Mouse (Mus musculus): ENCODE results near the gene Dync2li1. TPM values are rescaled to one million over a fixed set of nuclear protein-coding genes. Genes with fewer than 3 reads are reported as not detected.

Gene Dync2li1
- total RNA-seq, 1 experiment from 2014 or later: 8.3 TPM

DNA sequence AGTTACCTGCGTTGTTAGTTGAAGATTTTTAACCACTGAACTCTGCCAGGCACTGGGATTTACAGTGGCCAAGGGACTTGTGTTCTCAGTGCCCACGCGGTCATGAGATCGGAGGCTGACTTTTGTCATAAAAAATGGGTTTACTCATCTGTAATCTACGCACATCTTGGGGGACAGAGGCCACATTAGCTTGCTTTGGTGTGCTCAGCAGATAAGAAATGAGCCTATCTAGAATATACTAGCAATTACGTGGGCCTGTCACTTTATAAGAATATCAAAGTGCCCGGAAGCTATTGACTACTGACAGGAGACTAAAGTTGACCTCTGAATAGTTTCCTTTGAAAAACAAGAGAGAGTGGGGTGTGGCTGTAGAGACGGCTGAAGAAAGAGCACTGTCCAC lies 32.7 kb downstream of the Dync2li1 start:
- no peak for ATAC-seq (replicated peaks in 1 of 2; ENCODE audit: insufficient read depth in 1 of 2, low FRiP score in 2 of 2, low TSS enrichment in 1 of 2, low read depth in 1 of 2, poor library complexity in 2 of 2, severe bottlenecking in 2 of 2)

DNA sequence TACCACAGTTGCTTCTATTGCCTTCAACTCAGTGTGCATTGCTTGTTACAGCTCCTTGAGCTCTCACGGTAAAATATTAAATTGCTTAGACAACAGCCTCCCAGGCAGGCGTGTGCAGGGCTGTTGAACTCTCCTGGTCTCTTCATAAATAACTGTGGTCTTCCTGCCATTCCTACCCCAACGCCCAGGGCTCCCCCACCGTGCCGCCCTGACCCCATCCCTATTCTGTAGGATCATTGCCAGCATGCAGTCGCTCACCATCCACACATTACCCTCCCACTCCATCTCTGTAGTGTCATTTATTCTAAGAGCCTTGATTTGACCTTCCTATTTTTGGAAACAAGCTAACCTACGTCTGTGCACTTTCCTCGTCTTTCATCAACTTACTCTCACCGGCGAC lies 38.8 kb downstream of the Dync2li1 start:
- ATAC-seq (replicated peaks in 1 of 2; ENCODE audit: insufficient read depth in 1 of 2, low FRiP score in 2 of 2, low TSS enrichment in 1 of 2, low read depth in 1 of 2, poor library complexity in 2 of 2, severe bottlenecking in 2 of 2): no peak

DNA sequence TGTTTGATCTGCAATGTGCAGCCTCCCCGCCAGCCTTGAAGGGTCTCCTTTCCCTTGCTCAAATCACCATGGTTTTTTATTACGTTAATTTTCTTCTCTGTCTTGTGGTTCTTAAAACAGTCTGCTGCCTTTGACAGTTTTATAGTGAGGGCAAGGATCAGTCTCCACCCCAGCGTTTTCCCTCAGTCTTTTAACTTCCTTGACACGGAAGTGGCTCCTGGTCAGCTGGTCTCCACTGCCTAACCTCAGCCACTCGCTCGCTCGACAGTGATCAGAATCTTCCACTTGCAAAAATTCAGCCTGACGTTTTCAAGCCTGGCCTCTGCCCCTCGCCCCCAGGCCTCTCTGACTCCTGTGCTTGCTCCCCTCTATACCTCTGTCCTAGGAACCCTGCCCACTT lies 39.4 kb downstream of the Dync2li1 start:
- 0 out of 4 replicates have a peak, but pooled peaks of 1 of the 2 experiments have one; percentile 38 for ATAC-seq (replicated peaks in 1 of 2; ENCODE audit: insufficient read depth in 1 of 2, low FRiP score in 2 of 2, low TSS enrichment in 1 of 2, low read depth in 1 of 2, poor library complexity in 2 of 2, severe bottlenecking in 2 of 2)

DNA sequence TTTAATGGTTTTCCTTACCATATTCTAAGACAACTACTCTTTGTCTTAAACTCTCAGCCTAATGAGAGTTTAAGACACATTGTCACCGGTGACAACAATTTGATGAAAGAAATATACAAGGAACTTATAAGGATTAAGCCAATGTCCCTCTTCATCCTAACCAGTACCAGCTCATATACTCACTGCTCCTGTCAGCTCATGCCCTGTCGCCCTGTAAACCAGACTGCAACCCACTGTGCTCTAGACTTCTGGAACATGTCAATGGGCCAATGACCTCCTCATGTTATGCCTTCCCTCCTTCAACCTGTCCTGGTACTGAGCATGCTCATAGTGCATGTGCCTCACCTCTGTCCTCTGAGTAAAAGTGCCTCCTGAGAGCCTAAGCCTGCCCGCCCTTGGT lies 41.6 kb downstream of the Dync2li1 start:
- no peak for ATAC-seq (replicated peaks in 1 of 2; ENCODE audit: insufficient read depth in 1 of 2, low FRiP score in 2 of 2, low TSS enrichment in 1 of 2, low read depth in 1 of 2, poor library complexity in 2 of 2, severe bottlenecking in 2 of 2)

DNA sequence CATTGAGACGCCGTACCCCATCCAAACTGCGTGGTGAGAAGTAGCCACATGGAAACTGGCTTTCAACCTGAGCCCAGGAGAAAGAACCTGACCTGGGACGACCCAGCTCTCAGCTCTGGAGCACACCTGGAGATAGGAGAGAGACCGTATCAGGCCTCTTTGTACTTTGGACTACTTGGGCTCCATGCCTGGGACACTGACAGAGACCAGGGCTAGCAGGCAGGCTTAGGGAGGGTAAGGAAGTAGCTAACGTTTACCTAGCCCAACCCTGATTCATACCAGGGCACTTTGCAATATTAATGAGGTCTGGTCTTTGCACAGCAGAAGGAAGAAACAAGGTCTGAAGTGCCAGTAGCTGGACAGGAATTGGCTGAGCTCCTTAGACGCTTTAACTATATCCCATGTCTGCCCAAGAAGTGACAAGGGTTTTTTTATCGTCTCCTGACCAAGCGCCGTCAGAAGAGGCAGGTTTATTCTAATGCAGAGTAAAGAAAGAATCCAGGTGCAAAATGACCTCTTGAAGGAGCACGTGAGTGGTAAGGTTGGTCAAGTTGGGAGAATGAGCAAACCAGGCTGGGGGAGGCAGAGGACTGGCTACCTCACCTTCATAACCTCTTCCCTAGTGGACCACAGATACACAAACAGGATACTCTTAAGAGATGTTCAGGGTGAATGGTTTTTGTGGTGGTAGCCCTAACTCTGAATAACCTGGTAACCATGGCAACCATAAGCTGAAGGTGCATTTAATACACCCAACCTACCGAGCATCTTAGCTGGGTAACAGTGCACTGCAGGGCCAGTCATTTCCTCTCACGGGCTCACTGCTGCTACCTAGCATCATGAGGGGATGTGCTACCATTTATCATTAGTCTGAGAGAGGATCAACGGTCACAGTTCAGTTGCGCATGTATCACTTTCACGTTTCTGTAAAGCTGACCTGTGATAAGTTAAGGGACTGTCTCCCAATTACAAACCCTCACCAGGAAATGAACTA lies 46.4 kb downstream of the Dync2li1 start:
- ATAC-seq (replicated peaks in 1 of 2; ENCODE audit: insufficient read depth in 1 of 2, low FRiP score in 2 of 2, low TSS enrichment in 1 of 2, low read depth in 1 of 2, poor library complexity in 2 of 2, severe bottlenecking in 2 of 2): no peak

DNA sequence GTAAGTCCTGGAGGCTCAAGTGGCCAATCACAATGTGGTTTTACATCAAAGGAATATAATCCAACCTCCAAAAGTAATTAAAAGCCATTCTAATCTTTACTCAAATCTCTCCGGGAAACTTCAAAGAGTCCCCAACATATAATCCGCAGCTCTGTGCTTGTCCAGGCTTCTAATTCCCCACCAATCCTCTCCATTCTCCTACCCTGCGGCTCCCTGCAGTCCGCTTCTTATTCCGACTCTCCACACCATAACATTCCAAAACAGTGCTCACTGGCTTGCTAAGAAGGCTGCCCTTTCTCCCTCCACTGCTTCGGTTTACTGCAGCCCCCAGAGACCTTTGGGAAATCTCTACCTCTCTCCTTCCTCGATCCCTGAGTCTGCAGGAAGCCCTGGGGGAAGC lies 47.8 kb downstream of the Dync2li1 start:
- no peak for ATAC-seq (replicated peaks in 1 of 2; ENCODE audit: insufficient read depth in 1 of 2, low FRiP score in 2 of 2, low TSS enrichment in 1 of 2, low read depth in 1 of 2, poor library complexity in 2 of 2, severe bottlenecking in 2 of 2)

DNA sequence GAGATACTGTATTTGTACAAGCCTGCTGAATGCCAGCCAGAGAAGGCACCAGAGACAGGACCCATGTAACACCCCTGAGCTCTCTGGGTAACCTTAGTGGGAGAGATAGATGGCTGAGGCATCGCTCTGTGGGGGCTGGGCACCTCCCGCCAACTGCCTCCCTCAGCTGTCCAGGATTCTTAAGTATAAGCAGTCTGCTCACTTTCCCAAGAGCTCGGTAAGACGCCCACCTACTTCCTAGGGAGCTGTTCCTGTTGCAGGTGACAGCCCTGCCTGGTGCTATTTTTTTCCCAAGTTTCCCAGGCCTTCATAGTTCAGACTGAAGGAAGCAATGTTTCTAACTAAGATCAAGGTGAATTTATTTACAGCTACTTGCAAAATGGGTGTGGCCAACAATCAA lies 48.9 kb downstream of the Dync2li1 start:
- ATAC-seq (replicated peaks in 1 of 2; ENCODE audit: insufficient read depth in 1 of 2, low FRiP score in 2 of 2, low TSS enrichment in 1 of 2, low read depth in 1 of 2, poor library complexity in 2 of 2, severe bottlenecking in 2 of 2): no peak

DNA sequence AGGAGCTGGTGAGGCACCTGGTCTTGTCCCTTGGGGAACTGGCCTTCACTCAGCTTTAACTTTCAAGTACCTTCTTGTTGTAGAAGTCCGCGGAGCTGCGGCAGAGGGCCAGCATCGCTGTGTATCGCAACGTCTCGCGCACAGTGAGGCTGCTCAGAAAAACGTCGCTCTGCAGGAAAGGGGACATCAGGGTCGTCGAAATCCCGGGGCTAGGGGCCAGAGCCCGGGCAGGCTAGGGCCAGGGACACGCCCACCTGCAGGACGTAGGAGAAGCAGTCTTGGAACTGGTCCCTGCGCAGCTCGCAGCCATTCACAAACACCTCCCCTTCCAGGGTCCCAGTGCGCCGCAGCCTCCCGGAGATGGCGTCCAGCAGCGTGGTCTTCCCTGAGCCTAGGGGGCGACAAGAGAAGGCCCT lies 49.7 kb downstream of the Dync2li1 start, which contains the start of gene Abcg8:
Abcg8 (plus strand) TSS at position 352 of the 416 bp plus-strand sequence.
- ATAC-seq (replicated peaks in 1 of 2; ENCODE audit: insufficient read depth in 1 of 2, low FRiP score in 2 of 2, low TSS enrichment in 1 of 2, low read depth in 1 of 2, poor library complexity in 2 of 2, severe bottlenecking in 2 of 2): peak in 1 of 2 experiments; percentile 26; a peak in 1 of 4 replicates

DNA sequence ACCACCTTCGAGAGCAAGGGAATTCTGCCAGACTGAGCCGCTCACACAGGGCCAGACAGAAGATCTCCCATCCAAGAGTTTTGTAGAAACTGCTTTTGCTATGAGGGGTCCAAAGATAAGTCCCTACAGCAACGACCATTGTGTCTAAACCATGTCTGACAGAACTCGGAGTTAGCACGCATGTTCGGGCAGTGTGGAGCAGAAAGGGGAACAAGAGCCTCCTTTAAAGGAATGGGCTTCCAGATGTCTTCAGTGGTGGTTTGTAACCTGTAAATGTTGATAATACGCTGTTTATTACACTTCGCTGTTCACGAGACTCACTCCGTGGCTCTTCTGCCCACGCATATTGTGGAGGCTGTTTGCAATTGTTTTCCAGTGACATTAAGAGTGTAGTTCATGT lies 51.3 kb downstream of the Dync2li1 start:
- peak in 1 of 2 experiments; percentile 20; a peak in 1 of 4 replicates for ATAC-seq (replicated peaks in 1 of 2; ENCODE audit: insufficient read depth in 1 of 2, low FRiP score in 2 of 2, low TSS enrichment in 1 of 2, low read depth in 1 of 2, poor library complexity in 2 of 2, severe bottlenecking in 2 of 2)

DNA sequence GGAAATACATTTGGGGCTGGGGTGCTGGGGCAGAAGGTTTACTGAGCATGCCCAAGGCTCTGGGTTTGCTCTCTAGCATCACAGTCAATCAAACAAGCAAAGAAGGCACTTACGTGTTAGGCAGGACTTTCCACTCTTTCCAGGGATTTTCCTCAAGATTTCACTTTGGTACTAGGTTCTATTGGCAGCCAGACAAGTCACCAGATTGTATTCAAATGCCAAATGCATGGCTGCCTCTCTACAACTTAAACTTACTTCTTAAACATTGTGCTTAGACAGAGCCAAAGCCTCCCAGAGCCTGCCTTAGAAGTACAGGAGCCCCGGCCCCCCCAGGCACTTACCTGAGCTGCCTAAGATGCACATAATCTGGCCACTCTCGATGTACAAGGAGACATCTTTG lies 55.4 kb downstream of the Dync2li1 start:
- ATAC-seq (replicated peaks in 1 of 2; ENCODE audit: insufficient read depth in 1 of 2, low FRiP score in 2 of 2, low TSS enrichment in 1 of 2, low read depth in 1 of 2, poor library complexity in 2 of 2, severe bottlenecking in 2 of 2): no peak

DNA sequence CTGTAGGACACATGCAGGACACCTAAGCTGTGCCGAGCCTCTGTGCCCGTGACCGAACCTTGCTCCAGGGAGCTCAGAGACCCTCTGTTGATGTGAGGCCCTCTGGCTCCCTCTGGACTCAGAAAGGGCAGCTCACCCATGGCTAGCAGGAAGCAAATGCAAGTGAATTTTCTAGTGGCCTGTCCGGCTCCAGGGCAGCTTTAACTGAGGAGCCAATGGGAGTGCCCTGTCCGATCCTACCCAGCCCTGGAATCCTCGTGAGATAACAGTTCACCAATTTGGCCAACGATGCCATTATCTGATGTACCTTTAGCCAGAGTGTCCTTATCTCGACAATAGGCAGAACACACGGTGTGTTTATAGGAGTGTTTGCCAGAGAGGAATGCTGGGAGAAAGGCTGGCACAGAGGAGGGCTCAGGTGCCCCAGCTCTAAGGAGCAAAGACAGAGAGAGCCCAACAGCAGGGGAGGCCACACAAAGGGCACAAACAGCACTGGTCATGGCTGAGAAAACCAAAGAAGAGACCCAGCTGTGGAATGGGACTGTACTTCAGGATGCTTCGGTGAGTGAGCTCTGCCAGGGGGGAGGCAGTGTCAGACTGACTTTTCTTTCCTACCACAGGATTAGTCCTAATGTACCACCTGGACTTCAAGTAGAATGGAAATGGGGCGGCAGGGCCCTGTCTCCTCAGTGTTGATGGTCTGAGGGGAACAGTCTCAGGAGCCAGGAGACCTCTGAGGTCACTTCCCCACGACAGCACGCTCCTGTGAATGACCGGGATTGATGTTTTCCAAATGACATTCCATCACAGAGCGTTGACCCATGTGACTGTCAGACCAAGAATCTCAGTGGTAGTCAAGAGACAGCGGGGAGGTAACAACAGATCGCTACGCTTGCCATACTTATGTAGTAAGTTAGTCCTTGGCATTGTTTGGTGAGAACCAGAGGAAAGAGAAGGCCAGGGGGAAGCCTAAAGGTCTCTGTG lies 56.7 kb downstream of the Dync2li1 start, which contains the start of gene Abcg5:
Abcg5 (minus strand) TSS at position 278 of the 984 bp plus-strand sequence.
- no peak for ATAC-seq (replicated peaks in 1 of 2; ENCODE audit: insufficient read depth in 1 of 2, low FRiP score in 2 of 2, low TSS enrichment in 1 of 2, low read depth in 1 of 2, poor library complexity in 2 of 2, severe bottlenecking in 2 of 2)

DNA sequence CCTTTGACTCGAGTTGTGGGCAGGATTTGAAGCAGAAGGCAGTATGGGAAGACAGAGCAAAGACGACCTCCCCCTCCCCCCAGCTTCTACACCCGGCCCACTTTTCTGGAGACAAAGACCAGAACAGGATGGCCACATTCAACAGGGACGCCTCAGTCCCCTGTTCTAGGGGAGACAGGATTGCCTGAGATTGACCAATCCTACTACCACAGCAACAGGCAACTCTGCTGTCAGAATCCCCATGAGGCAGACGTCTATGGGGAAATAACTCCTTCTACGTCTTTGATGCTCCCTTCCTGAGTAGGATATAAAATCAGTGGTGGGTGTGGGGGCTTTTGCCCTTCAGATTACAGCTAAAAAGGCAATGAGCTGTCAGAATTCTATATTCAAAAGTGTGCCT lies 58.0 kb downstream of the Dync2li1 start:
- ATAC-seq (replicated peaks in 1 of 2; ENCODE audit: insufficient read depth in 1 of 2, low FRiP score in 2 of 2, low TSS enrichment in 1 of 2, low read depth in 1 of 2, poor library complexity in 2 of 2, severe bottlenecking in 2 of 2): no peak

DNA sequence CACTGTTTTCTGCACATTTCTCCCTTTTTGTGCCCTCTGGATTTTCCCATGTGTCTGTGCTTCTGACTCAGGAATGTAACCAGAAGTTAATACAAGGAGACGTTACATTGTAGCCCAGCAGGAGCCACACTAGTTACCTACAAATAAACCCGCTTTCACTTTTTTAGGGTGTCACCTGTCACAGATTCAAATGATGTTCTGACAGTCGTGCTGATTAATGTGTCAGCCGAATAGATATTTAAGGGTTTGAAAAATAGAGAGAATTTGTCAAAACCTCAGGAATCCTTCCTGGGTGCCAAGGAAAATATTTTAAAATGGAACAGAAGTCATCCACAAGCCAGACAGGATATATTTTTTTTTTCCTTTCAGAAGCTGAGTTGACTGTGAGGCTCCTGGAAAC lies 59.0 kb downstream of the Dync2li1 start:
- ATAC-seq (replicated peaks in 1 of 2; ENCODE audit: insufficient read depth in 1 of 2, low FRiP score in 2 of 2, low TSS enrichment in 1 of 2, low read depth in 1 of 2, poor library complexity in 2 of 2, severe bottlenecking in 2 of 2): no peak

DNA sequence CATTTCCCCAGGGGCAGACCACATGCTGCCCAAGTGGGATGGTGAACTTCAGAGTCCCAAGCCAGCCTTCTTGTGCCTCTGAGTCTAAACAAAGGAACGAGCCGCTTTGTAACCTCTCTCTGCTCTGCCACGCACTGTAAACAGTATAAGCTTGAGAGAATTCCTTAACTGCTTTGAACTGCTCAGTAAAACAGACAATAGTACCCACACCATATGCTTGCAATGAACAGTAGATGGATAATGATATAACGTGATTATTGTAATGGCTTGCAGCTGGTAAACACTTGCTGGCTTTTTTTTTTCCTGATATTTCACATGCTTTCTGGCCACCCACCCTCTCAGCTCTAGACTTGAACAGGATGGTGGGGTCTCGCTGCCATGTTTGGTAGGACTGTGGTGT lies 61.7 kb downstream of the Dync2li1 start:
- ATAC-seq (replicated peaks in 1 of 2; ENCODE audit: insufficient read depth in 1 of 2, low FRiP score in 2 of 2, low TSS enrichment in 1 of 2, low read depth in 1 of 2, poor library complexity in 2 of 2, severe bottlenecking in 2 of 2): no peak

DNA sequence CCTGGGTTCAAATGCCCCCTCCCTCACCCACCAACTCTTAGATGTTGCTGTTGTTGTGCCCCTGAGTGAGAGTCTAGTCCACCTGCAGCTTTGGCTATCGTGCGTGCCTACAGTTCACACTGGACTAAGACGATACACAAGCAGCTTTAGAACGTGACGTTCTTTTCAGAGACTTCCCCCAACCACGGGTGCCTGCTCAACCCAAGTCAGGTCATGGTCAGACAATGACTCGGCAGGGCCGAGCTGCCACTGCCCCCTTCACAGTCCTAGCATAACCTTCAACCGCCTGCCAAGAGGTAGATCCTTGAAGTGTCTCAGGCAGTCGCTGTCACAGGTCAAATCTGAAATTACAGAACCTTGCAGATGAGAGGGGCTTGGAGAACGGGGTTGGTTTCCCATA lies 62.5 kb downstream of the Dync2li1 start:
- ATAC-seq (replicated peaks in 1 of 2; ENCODE audit: insufficient read depth in 1 of 2, low FRiP score in 2 of 2, low TSS enrichment in 1 of 2, low read depth in 1 of 2, poor library complexity in 2 of 2, severe bottlenecking in 2 of 2): no peak

DNA sequence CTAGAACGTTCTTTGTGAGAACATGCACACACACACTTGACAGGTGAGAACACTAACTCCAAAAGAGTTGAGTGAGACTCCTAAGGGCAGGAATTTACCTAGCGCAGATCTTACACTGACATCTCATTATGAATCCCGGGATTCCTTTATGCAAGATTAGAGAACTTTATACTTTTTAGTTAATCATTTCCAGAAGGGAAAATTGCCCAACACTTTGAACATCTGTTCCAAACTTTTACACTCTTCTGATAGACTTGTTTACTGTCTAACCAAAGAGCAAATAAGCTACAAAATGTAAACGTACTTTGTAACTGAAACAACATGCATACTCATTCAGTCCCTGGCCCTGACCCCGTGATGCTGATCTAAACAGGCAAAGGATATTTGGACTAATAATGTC lies 63.0 kb downstream of the Dync2li1 start:
- no peak for ATAC-seq (replicated peaks in 1 of 2; ENCODE audit: insufficient read depth in 1 of 2, low FRiP score in 2 of 2, low TSS enrichment in 1 of 2, low read depth in 1 of 2, poor library complexity in 2 of 2, severe bottlenecking in 2 of 2)

DNA sequence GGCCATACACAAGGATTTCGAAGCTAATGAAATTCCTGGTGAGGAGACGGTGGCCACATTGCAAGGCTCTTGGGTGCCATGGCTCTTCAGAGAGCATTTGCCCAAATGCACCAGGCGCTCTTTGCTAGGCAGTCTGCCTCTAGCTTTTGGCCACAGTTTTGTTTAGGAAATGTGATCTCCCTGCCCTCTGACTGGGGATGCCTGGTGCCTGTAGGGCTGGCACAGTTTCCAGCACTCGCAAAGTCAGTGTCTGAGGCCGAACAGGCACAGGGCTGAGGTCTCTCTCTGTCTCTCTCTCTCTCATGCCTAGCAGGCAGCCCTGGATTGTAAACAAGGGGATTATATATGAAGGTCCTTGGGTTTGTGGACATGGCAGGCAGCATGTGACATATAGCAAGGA lies 63.8 kb downstream of the Dync2li1 start:
- no peak for ATAC-seq (replicated peaks in 1 of 2; ENCODE audit: insufficient read depth in 1 of 2, low FRiP score in 2 of 2, low TSS enrichment in 1 of 2, low read depth in 1 of 2, poor library complexity in 2 of 2, severe bottlenecking in 2 of 2)

DNA sequence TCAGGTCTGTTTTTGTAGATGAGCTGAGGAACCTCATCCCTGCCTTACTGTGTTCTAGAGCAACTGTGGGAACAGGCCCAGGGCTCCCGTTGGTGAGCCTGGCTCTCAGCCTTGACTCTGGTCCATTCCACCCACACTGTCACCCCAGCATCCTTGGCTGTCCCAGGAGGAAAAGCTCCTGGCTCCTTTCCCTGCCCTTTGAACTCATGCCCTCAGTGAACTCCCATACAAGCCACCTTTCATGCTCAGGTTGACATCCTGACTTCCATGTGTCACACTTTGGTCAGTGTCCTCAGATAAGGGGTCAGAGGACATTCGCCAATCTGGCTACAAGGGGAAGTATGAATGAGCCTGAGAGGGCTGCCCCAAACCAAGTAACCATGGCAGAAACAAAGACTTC lies 67.4 kb downstream of the Dync2li1 start:
- ATAC-seq (replicated peaks in 1 of 2; ENCODE audit: insufficient read depth in 1 of 2, low FRiP score in 2 of 2, low TSS enrichment in 1 of 2, low read depth in 1 of 2, poor library complexity in 2 of 2, severe bottlenecking in 2 of 2): no peak
